Mouse (Mus musculus): ENCODE measurements around the gene Vmp1.

GRCm38 (mm10) chr11:86579731-86580318, 103.8 kb downstream of the Vmp1 start:
- TF ChIP-seq CTCF (IDR thresholded peaks at IDR 0.05; ENCODE audit: borderline replicate concordance, insufficient read depth, low read length) = no peak
- no peak; the same call in 1 of the 2 replicates for TF ChIP-seq POLR2A (IDR thresholded peaks at IDR 0.05; ENCODE audit: low read depth, low read length)
